Mouse (Mus musculus) spleen, adult 2 months (tissue): ENCODE results near the gene Cdh20.

Experiments
- CTCF ChIP-seq: fragments of 200-500 bp; IDR thresholded peaks from 2 replicates; pipeline ENCODE4 v1.5.1; 2011; ENCODE audit warnings: mild to moderate bottlenecking, inconsistent platforms; ENCODE audit not compliant: insufficient read depth, insufficient read length, insufficient replicate concordance; ENCODE audit errors: extremely low read depth
- POLR2A ChIP-seq: fragments of 200-500 bp; IDR thresholded peaks from 2 replicates; pipeline ENCODE4 v1.6.1; 2011; ENCODE audit warnings: low read depth, low read length, inconsistent platforms

- TF ChIP-seq POLR2A (no peak), CTCF (no peak)
Observed at GRCm38 (mm10) chr1:104769250-104769607, 900 bp downstream of the Cdh20 start.
